Mouse (Mus musculus): Measurements from ENCODE around the gene Avil. TPM values are rescaled to one million over a fixed set of nuclear protein-coding genes. Genes with fewer than 3 reads are reported as not detected.

Avil gene
- polyA plus RNA-seq, 1 experiment from 2014 or later = 0.07 TPM

DNA sequence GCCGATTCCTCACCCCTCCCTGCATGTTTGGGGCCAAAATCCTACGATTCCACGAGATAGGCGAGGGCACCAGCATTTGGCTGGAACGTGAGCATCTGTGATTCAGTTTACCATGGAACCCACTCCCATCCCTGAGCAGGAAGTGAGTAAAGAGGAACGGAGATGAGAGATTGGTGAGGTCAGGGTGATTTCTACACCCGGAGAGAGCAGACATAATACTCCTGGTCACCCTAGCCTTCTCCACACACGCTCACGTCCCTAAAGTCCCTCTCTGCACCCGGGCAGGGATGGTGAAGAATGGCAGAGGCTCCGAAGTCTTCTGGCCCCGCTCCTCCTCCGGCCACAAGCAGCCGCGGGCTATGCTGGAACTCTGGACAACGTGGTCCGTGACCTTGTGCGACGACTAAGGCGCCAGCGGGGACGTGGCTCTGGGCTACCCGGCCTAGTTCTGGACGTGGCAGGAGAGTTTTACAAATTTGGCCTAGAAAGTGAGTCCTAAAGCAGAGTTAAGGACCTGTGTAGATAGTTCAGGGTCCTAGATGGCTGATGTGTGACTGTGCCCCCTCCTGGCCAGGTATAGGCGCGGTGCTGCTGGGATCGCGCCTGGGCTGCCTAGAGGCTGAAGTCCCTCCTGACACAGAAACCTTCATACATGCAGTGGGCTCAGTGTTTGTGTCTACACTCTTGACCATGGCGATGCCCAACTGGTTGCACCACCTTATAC is 49.0 kb downstream of the Avil start:
- H3K4me2 ChIP-seq = peak overlapping the region; percentile 27; the same call in 1 of the 2 replicates
- no peak overlapping the region for H3K9ac ChIP-seq
- ATAC-seq (ENCODE audit: insufficient read depth) = no peak
- peaks cover 77% of the 10 kb centered on the region for H3K27me3 ChIP-seq
- WGBS (ENCODE audit: insufficient replicate concordance) = 3% methylated on average over 29 of the region's 29 CpGs
- no peaks in the 10 kb centered on the region for H3K9me3 ChIP-seq (replicated peaks)
- no peak overlapping the region for H3K27ac ChIP-seq (replicated peaks)
- H3K4me3 ChIP-seq (replicated peaks) = no peak overlapping the region
- no peaks in the 10 kb centered on the region for H3K36me3 ChIP-seq (replicated peaks)
- H3K4me1 ChIP-seq (replicated peaks) = peaks cover 8% of the 10 kb centered on the region; the same call in 1 of the 2 replicates

DNA sequence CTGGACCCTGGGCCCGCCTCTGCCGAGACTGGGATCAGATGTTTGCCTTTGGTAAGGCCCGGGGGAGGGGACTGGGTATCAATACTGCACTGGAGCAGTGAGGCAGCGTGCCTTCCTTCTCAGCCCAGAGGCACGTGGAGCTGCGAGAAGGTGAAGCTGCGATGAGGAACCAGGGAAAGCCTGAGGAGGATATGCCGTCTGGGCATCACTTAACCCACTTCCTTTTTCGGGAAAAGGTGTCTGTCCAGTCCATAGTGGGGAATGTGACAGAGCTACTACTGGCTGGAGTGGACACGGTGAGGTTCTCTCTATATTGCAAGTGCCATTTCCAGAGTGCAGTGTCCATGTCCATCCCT is 49.6 kb downstream of the Avil start:
- H3K9me3 ChIP-seq (replicated peaks) = no peaks in the 10 kb centered on the region
- no peak overlapping the region for H3K4me3 ChIP-seq (replicated peaks)
- no peak overlapping the region for H3K4me2 ChIP-seq
- ATAC-seq (ENCODE audit: insufficient read depth) = no peak; the same call in 1 of the 2 replicates
- no peaks in the 10 kb centered on the region for H3K36me3 ChIP-seq (replicated peaks)
- H3K4me1 ChIP-seq (replicated peaks) = peaks cover 8% of the 10 kb centered on the region; the same call in 1 of the 2 replicates
- H3K9ac ChIP-seq = no peak overlapping the region
- peaks cover 83% of the 10 kb centered on the region for H3K27me3 ChIP-seq
- no peak overlapping the region for H3K27ac ChIP-seq (replicated peaks)
- WGBS (ENCODE audit: insufficient replicate concordance) = 11% methylated on average over 10 of the region's 10 CpGs

DNA sequence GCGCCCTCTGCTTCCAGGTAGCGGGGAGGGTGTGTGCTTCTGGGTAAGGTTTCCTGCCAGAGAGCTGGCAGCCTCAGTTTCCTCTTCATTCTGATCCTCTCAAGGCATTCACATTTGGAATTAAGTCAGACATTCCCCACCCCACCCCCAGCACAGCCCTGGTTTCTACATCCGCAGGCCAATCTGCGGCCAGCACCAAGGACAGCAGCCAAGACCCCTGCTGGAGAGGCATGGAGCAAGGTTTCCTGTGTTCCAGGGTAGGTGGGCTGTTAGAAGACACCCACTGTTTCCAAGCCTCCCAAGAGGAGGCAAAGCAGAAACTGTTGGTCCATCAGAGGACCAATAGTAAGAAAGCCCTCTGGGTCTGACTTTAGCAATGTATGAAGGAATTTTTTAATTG is 54.1 kb downstream of the Avil start:
- H3K4me2 ChIP-seq = no peak overlapping the region
- ATAC-seq (ENCODE audit: insufficient read depth) = no peak
- peaks cover 15% of the 10 kb centered on the region for H3K4me1 ChIP-seq (replicated peaks)
- 49% methylated on average over 4 of the region's 4 CpGs for WGBS (ENCODE audit: insufficient replicate concordance)
- no peak overlapping the region for H3K9ac ChIP-seq
- no peaks in the 10 kb centered on the region for H3K9me3 ChIP-seq (replicated peaks)
- no peaks in the 10 kb centered on the region for H3K36me3 ChIP-seq (replicated peaks)
- peaks cover 99% of the 10 kb centered on the region for H3K27me3 ChIP-seq
- no peak overlapping the region for H3K27ac ChIP-seq (replicated peaks)
- no peak overlapping the region for H3K4me3 ChIP-seq (replicated peaks)

DNA sequence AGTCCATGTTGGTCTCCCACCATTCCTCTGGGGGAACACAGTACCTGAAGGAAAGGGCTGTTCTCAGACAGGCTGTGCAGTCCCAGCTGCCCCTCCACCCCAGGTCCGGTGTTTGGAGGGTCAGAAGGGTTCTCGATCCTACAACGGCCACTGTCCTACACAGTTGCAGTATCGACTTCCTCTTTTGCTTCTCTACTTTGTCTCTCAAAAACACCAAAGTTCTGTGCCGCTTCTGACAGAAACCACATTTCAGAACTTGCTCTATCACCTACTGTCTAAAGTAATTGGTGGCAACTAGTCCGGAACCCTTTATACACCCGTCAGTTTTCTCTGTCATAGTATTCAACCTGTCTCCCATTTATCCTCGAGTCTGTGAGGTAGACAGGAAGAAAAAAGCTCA is 54.9 kb downstream of the Avil start:
- whole genome bisulfite sequencing (ENCODE audit: insufficient replicate concordance) = 37% methylated on average over 8 of the region's 8 CpGs
- peaks cover 19% of the 10 kb centered on the region for H3K4me1 ChIP-seq (replicated peaks)
- no peak overlapping the region for H3K27ac ChIP-seq (replicated peaks)
- no peak overlapping the region for H3K9ac ChIP-seq
- H3K36me3 ChIP-seq (replicated peaks) = no peaks in the 10 kb centered on the region
- no peak overlapping the region for H3K4me3 ChIP-seq (replicated peaks)
- no peaks in the 10 kb centered on the region for H3K9me3 ChIP-seq (replicated peaks)
- H3K27me3 ChIP-seq = peaks cover 99% of the 10 kb centered on the region
- ATAC-seq (ENCODE audit: insufficient read depth) = no peak
- no peak overlapping the region for H3K4me2 ChIP-seq

DNA sequence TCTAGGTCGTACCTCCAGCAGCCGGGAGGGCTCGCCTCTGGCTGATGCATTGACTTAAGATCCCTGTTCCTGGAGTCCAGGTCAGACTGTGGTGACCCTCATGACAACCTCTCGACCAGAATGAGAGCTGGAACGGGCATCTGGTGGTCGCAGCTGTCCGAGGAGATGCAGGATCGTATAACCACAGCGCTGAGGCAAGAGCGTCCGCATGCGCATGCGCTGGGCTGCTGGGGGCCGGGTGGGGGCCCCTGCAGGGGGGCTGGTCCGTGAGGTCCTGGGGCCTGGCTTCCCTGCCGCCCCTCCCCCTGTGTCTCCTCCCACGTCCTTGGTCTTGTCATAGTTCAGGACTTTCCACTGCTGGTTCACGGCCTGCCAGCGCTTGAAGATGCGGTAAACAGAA is 56.0 kb downstream of the Avil start:
- 78% methylated on average over 20 of the region's 20 CpGs for WGBS (ENCODE audit: insufficient replicate concordance)
- Histone ChIP-seq H3K9ac (no peak overlapping the region), H3K27ac (replicated peaks) (no peak overlapping the region), H3K4me2 (no peak overlapping the region), H3K27me3 (peaks cover 99% of the 10 kb centered on the region), H3K4me1 (replicated peaks) (peaks cover 20% of the 10 kb centered on the region), H3K4me3 (replicated peaks) (no peak overlapping the region), H3K9me3 (replicated peaks) (no peaks in the 10 kb centered on the region), H3K36me3 (replicated peaks) (no peaks in the 10 kb centered on the region)
- ATAC-seq (ENCODE audit: insufficient read depth) = no peak

DNA sequence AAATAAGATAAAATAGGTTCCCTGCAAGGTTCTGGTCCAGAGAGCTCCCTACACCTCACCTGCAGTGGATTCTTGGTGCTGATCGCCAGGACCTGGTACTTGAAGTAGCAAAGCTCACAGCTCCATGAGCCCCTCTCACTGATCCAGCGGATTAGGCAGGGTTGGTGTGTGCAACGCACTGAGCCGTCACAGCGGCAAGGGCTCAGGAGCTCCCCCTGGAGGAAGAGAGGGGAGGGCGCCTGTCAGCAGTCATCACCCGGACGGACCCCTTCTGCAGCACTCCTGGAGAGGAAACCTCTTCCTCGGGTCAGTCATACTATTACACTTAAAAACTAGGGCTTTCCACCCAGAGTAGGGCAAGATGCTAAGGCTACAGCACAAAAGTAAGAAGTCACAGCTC is 57.7 kb downstream of the Avil start:
- Histone ChIP-seq H3K27me3 (peaks cover 95% of the 10 kb centered on the region), H3K36me3 (replicated peaks) (no peaks in the 10 kb centered on the region), H3K27ac (replicated peaks) (no peak overlapping the region), H3K9ac (no peak overlapping the region), H3K4me1 (replicated peaks) (peaks cover 30% of the 10 kb centered on the region), H3K4me2 (peak overlapping the region; percentile 89), H3K4me3 (replicated peaks) (no peak overlapping the region), H3K9me3 (replicated peaks) (no peaks in the 10 kb centered on the region)
- ATAC-seq (ENCODE audit: insufficient read depth) = no peak
- WGBS (ENCODE audit: insufficient replicate concordance) = 2% methylated on average over 9 of the region's 9 CpGs

DNA sequence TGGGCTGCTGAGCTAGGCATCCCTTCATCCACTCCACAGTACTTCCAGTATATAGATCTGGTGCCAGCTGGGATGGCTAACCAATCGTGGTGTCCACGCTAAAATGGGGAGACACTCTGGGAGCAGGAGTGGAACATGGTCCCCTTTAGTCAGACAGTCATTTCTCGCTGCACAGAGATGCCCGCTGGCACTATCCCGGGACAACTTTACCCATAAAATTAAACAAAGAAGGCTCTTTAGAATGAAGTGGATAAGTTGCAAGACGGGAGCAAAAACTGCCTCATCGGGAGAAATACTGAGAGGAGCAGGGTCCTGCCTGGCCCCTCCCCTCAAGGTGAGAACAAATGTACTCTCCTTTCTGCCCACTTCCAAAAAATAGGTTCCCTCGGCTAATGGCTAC is 58.2 kb downstream of the Avil start:
- Histone ChIP-seq H3K4me1 (replicated peaks) (peaks cover 35% of the 10 kb centered on the region), H3K4me2 (peak overlapping the region; percentile 89), H3K36me3 (replicated peaks) (no peaks in the 10 kb centered on the region), H3K27ac (replicated peaks) (no peak overlapping the region), H3K9me3 (replicated peaks) (no peaks in the 10 kb centered on the region), H3K9ac (no peak overlapping the region), H3K27me3 (peaks cover 89% of the 10 kb centered on the region), H3K4me3 (replicated peaks) (peak overlapping the region; percentile 61; the same call in 1 of the 2 replicates)
- 11% methylated on average over 8 of the region's 8 CpGs for WGBS (ENCODE audit: insufficient replicate concordance)
- no peak for ATAC-seq (ENCODE audit: insufficient read depth)

DNA sequence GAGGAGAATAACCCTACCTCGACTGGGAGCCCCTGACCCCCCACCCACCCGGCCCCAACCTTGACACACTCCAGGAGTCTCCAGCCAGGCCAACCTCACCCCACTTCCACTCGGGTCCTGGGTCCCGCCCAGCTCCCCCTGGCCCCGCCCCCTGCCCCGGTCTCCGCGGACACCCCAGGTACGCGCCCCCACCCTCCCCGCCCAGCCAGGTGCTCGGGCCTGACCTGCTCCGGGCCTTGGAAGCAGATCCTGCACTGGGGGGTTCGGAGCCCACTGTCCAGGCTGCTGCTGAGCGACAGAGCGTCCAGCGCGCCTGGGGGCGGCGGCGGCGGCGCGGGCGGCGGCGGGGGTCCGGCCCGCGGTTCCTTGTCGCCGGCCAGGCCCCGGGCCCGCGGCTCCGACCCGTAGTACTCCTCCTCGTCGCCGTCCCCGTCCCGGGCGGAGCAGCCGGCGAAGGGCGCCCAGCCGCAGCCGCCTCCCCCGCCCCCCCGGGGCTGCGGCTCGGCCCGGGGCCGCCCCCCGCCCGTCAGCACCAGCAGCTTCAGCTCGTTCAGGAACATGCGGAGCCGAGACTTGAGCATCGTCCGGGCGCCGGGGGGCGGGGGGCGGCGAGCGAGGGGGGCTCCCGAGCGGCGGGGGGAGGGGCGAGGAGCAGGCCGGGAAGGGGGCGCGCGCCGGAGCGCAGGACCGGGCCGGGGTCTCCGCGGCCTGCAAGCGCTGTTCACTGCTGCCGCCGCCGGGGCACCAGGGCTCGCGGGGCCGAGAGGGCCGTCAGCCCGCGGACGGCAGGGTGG is 58.9 kb downstream of the Avil start:
- Histone ChIP-seq H3K36me3 (replicated peaks) (no peaks in the 10 kb centered on the region), H3K4me1 (replicated peaks) (peaks cover 42% of the 10 kb centered on the region), H3K27ac (replicated peaks) (no peak overlapping the region), H3K4me3 (replicated peaks) (peak overlapping the region; percentile 61), H3K4me2 (peak overlapping the region; percentile 89), H3K9me3 (replicated peaks) (no peaks in the 10 kb centered on the region), H3K9ac (peak overlapping the region; percentile 27; the same call in 1 of the 2 replicates), H3K27me3 (peaks cover 83% of the 10 kb centered on the region)
- WGBS (ENCODE audit: insufficient replicate concordance) = under 1% methylated on average over 82 of the region's 92 CpGs
- ATAC-seq (ENCODE audit: insufficient read depth) = no peak

DNA sequence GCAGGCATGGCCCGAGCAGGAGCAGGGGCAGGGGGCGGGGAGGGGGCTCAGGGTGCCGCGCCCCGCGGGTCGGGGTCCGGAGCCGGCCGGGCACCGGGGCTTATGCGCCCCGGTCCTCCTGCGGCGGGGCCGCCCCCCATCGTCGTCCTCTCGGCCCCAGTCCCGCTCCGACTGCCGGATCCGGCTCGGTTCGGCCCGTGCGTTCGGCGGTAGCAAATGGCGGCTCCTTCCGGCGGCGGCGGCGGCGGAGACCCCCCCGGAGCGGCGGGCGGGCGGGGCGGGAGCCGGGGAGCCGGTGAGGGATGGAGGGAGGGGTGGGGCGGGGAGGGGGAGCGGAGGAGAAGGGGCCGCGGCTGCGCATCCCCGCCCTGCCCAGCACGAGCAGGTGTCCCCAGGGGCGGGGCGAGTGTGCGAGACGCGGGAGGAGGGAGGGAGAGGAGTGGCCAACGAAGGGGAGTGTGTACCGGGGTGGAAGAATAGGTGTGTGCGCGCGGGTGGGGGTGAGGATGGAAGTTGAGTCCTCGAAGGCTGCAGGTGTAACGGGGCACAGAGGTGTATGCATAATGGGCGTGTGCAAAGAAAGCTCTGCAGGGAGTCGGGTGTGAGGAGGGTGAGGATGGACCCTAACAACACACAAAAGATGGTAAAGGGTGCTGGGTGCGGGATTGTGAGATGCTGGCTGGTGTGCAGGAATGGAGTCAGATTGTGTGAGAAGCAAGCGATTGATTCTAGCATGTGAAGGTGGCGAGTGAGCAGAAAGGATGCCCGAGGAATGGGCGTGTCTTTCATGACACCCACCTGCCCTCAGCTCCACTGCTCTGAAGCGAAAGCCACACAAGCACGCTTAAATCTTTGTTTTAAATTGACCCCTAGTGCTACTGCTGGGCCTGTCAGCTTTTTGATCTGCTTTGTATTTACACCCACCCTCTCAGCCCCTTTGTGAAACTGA is 59.7 kb downstream of the Avil start, which contains the start of gene March9:
TSS of gene March9 (minus strand) at position 217 of the 949 bp plus-strand sequence.
- Histone ChIP-seq H3K4me1 (replicated peaks) (peaks cover 50% of the 10 kb centered on the region), H3K9ac (peak within 1 kb of the TSS; percentile 27; the same call in 1 of the 2 replicates), H3K4me2 (peak within 1 kb of the TSS; percentile 89), H3K27me3 (peaks cover 74% of the 10 kb centered on the region), H3K9me3 (replicated peaks) (no peaks in the 10 kb centered on the region), H3K27ac (replicated peaks) (no peak within 1 kb of the TSS), H3K4me3 (replicated peaks) (peak within 1 kb of the TSS; percentile 61), H3K36me3 (replicated peaks) (peaks cover 6% of the 10 kb centered on the region)
- ATAC-seq (ENCODE audit: insufficient read depth) = no peak
- WGBS (ENCODE audit: insufficient replicate concordance) = 2% methylated on average over 57 of the region's 72 CpGs

DNA sequence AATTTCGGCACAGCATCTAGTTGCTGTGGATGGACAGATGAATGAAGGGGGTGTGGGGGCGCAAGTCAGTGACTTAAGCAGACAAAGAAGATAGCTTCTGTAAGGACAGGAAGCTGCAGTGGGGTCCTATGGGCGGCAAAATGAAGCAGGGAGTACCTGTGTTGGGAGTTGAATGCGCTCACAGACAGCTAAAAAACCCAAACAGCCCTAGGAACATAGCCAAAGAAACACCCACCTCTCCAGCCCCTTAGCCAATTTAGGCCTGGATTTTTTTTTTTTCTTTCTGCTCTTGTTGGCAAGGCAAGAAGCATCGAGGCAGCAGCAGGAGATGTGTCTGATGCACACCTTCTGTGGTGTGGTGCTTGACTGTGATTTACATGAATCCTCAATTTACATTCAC is 60.6 kb downstream of the Avil start:
- no peak for ATAC-seq (ENCODE audit: insufficient read depth)
- WGBS (ENCODE audit: insufficient replicate concordance) = 51% methylated on average over 5 of the region's 5 CpGs
- no peak overlapping the region for H3K4me2 ChIP-seq
- no peak overlapping the region for H3K27ac ChIP-seq (replicated peaks)
- H3K27me3 ChIP-seq = peaks cover 66% of the 10 kb centered on the region
- peaks cover 59% of the 10 kb centered on the region for H3K4me1 ChIP-seq (replicated peaks)
- peaks cover 14% of the 10 kb centered on the region for H3K36me3 ChIP-seq (replicated peaks)
- no peak overlapping the region for H3K4me3 ChIP-seq (replicated peaks)
- H3K9me3 ChIP-seq (replicated peaks) = no peaks in the 10 kb centered on the region
- H3K9ac ChIP-seq = no peak overlapping the region
